Mouse (Mus musculus): ENCODE measurements at regions not wholly inside any gene's neighbourhood (a gene's known extent, or its start where the extent isn't known, plus 50 kb on each side); places are given as distances from the start of the nearest gene placed in this dataset.

DNA sequence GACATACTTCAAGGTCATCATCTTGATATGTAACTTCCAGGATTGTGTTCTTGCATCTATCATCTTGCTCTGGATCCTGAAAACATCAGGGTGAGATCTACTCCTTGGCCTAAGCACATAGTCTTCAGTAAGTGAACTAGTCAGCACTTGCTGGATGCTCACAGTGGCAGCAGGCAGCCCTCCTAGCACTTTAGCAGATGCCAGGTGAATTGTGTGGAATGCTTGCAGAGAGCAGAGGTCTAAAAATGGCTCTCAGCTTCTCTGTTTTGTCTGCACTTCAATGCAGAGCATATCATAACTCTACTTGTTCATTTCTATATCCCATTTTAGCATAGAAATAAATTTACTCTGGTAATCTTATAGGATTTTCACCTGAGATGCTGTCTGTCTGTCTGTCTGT lies 85.8 kb upstream of the Fam84a start:
- ATAC-seq (ENCODE audit: low FRiP score, low TSS enrichment) (no peak), DNase-seq (ENCODE audit: low spot score) (no peak)
- H3K27me3 ChIP-seq (ENCODE audit: control insufficient read depth, insufficient read depth, low read length), result no peaks in the 10 kb centered on the region
- H3K4me3 ChIP-seq (ENCODE audit: low read depth, low read length), result no peak overlapping the region
- TF ChIP-seq CTCF (IDR thresholded peaks at IDR 0.05; ENCODE audit: low read depth), result no peak
- TF ChIP-seq EP300 (optimal IDR thresholded peaks at IDR 0.05), result no peak
- no peaks in the 10 kb centered on the region for H3K9me3 ChIP-seq (ENCODE audit: control insufficient read depth, low read length)
- no peaks in the 10 kb centered on the region for H3K4me1 ChIP-seq (replicated peaks; ENCODE audit: control insufficient read depth, insufficient read depth)
- H3K36me3 ChIP-seq (ENCODE audit: control insufficient read depth, insufficient read depth, low read length), result no peaks in the 10 kb centered on the region
- H3K9ac ChIP-seq (ENCODE audit: low read length), result no peak overlapping the region
- no peak overlapping the region for H3K27ac ChIP-seq (replicated peaks)
- no peak overlapping the region for H3K4me2 ChIP-seq (replicated peaks; ENCODE audit: low read depth)

GRCm38 (mm10) chr12:14235351-14235750 lies 83.5 kb upstream of the Fam84a start:
- no peaks in the 10 kb centered on the region for H3K4me1 ChIP-seq (replicated peaks; ENCODE audit: control insufficient read depth, insufficient read depth)
- ATAC-seq (ENCODE audit: low FRiP score, low TSS enrichment) (no peak), DNase-seq (ENCODE audit: low spot score) (no peak)
- no peak overlapping the region for H3K4me2 ChIP-seq (replicated peaks; ENCODE audit: low read depth)
- H3K4me3 ChIP-seq (ENCODE audit: low read depth, low read length), result no peak overlapping the region
- TF ChIP-seq EP300 (optimal IDR thresholded peaks at IDR 0.05), result no peak
- H3K9ac ChIP-seq (ENCODE audit: low read length), result no peak overlapping the region
- no peak overlapping the region for H3K27ac ChIP-seq (replicated peaks)
- H3K36me3 ChIP-seq (ENCODE audit: control insufficient read depth, insufficient read depth, low read length), result no peaks in the 10 kb centered on the region
- 92% methylated on average over 3 of the region's 3 CpGs for WGBS
- H3K9me3 ChIP-seq (ENCODE audit: control insufficient read depth, low read length), result no peaks in the 10 kb centered on the region
- no peaks in the 10 kb centered on the region for H3K27me3 ChIP-seq (ENCODE audit: control insufficient read depth, insufficient read depth, low read length)

DNA sequence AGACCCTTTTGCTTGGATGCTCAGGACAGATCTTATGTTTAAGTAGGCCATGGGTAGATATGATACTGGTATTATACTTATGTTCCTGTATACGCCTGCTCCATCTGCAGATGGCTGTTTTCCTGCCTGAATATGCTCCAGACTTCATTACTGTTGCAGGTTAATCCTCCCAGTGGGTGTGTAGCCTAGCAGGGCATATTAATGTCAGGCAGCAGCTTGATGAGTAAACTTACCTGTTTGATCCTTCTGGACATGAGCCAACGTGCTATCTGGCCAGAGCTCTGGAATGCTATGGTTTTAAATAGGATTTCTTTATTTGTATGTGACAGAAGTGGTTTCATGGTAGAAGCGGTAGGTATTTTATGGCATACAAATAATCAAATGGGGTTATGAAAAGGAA lies 60.8 kb upstream of the Fam84a start:
- H3K9ac ChIP-seq (ENCODE audit: low read length), result no peak overlapping the region
- TF ChIP-seq CTCF (IDR thresholded peaks at IDR 0.05; ENCODE audit: low read depth) (no peak), EP300 (optimal IDR thresholded peaks at IDR 0.05) (no peak)
- DNase-seq (ENCODE audit: low spot score) (no peak), ATAC-seq (ENCODE audit: low FRiP score, low TSS enrichment) (no peak)
- no peaks in the 10 kb centered on the region for H3K36me3 ChIP-seq (ENCODE audit: control insufficient read depth, insufficient read depth, low read length)
- no peaks in the 10 kb centered on the region for H3K27me3 ChIP-seq (ENCODE audit: control insufficient read depth, insufficient read depth, low read length)
- 35% methylated on average over 3 of the region's 3 CpGs for WGBS
- no peaks in the 10 kb centered on the region for H3K9me3 ChIP-seq (ENCODE audit: control insufficient read depth, low read length)
- no peaks in the 10 kb centered on the region for H3K4me1 ChIP-seq (replicated peaks; ENCODE audit: control insufficient read depth, insufficient read depth)
- H3K4me2 ChIP-seq (replicated peaks; ENCODE audit: low read depth), result no peak overlapping the region
- H3K27ac ChIP-seq (replicated peaks), result no peak overlapping the region
- H3K4me3 ChIP-seq (ENCODE audit: low read depth, low read length), result no peak overlapping the region

DNA sequence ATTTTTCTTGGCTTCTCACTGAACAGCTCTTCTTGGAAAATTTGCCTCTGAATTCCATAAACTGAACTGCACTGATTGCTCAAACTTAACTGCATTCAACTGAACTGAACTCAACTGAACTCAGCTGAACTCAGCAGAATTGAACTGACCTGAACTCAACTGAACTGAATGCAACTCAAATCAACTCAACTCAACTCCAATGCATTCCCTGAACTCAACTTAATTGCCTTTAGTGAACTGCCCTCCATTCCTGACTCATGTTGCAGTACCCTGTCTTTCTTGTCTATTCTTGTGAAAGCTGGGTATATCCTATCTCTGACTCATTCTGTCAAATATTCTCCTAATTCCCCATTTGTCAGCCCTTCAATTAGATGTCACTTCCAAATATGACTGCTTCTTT lies 58.0 kb upstream of the Fam84a start:
- no peak overlapping the region for H3K4me3 ChIP-seq (ENCODE audit: low read depth, low read length)
- no peak for ATAC-seq (ENCODE audit: low FRiP score, low TSS enrichment)
- H3K27me3 ChIP-seq (ENCODE audit: control insufficient read depth, insufficient read depth, low read length), result no peaks in the 10 kb centered on the region
- no peak overlapping the region for H3K9ac ChIP-seq (ENCODE audit: low read length)
- TF ChIP-seq CTCF (IDR thresholded peaks at IDR 0.05; ENCODE audit: low read depth), result no peak
- no peak for TF ChIP-seq EP300 (optimal IDR thresholded peaks at IDR 0.05)
- no peaks in the 10 kb centered on the region for H3K36me3 ChIP-seq (ENCODE audit: control insufficient read depth, insufficient read depth, low read length)
- H3K27ac ChIP-seq (replicated peaks), result no peak overlapping the region
- H3K4me1 ChIP-seq (replicated peaks; ENCODE audit: control insufficient read depth, insufficient read depth), result no peaks in the 10 kb centered on the region
- H3K4me2 ChIP-seq (replicated peaks; ENCODE audit: low read depth), result no peak overlapping the region
- H3K9me3 ChIP-seq (ENCODE audit: control insufficient read depth, low read length), result no peaks in the 10 kb centered on the region
- no peak for DNase-seq (ENCODE audit: low spot score)

DNA sequence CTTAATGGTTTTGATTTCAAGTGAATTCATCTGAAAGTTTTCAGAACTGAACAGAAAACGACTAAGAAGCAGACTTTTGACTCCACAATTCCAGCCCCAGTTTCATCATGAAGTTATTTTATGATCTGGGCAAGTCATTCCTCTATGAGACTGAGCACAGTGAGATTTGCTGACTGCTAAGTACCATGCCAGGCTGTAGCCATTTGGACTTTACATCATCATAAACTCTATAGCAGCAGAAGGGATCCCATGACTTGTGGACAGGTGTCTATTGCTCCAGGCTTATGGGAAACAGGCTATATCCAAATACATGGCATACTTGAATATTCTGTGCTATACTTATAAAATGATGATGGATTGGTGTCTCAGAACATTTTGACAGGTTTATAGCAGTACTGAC lies 55.4 kb upstream of the Fam84a start:
- ATAC-seq (ENCODE audit: low FRiP score, low TSS enrichment), result no peak
- WGBS, result 54% methylated on average over 1 of the region's 1 CpGs
- no peaks in the 10 kb centered on the region for H3K9me3 ChIP-seq (ENCODE audit: control insufficient read depth, low read length)

GRCm38 (mm10) chr12:14204491-14204890 lies 52.6 kb upstream of the Fam84a start:
- Histone ChIP-seq H3K9me3 (ENCODE audit: control insufficient read depth, low read length) (no peaks in the 10 kb centered on the region), H3K36me3 (ENCODE audit: control insufficient read depth, insufficient read depth, low read length) (no peaks in the 10 kb centered on the region), H3K9ac (ENCODE audit: low read length) (no peak overlapping the region), H3K4me3 (ENCODE audit: low read depth, low read length) (no peak overlapping the region), H3K27me3 (ENCODE audit: control insufficient read depth, insufficient read depth, low read length) (no peaks in the 10 kb centered on the region), H3K4me2 (replicated peaks; ENCODE audit: low read depth) (no peak overlapping the region), H3K4me1 (replicated peaks; ENCODE audit: control insufficient read depth, insufficient read depth) (no peaks in the 10 kb centered on the region), H3K27ac (replicated peaks) (no peak overlapping the region)
- WGBS, result 35% methylated on average over 1 of the region's 1 CpGs
- no peak for ATAC-seq (ENCODE audit: low FRiP score, low TSS enrichment)
- TF ChIP-seq CTCF (IDR thresholded peaks at IDR 0.05; ENCODE audit: low read depth) (no peak), EP300 (optimal IDR thresholded peaks at IDR 0.05) (no peak)
- DNase-seq (ENCODE audit: low spot score), result no peak

More for the DNA sequence above, 55.4 kb upstream of the Fam84a start:
- TF ChIP-seq CTCF (IDR thresholded peaks at IDR 0.05; ENCODE audit: low read depth) (no peak), EP300 (optimal IDR thresholded peaks at IDR 0.05) (no peak)
- no peak overlapping the region for H3K4me2 ChIP-seq (replicated peaks; ENCODE audit: low read depth)
- H3K4me1 ChIP-seq (replicated peaks; ENCODE audit: control insufficient read depth, insufficient read depth), result no peaks in the 10 kb centered on the region
- H3K4me3 ChIP-seq (ENCODE audit: low read depth, low read length), result no peak overlapping the region
- no peak overlapping the region for H3K27ac ChIP-seq (replicated peaks)
- no peaks in the 10 kb centered on the region for H3K36me3 ChIP-seq (ENCODE audit: control insufficient read depth, insufficient read depth, low read length)
- DNase-seq (ENCODE audit: low spot score), result no peak
- no peaks in the 10 kb centered on the region for H3K27me3 ChIP-seq (ENCODE audit: control insufficient read depth, insufficient read depth, low read length)
- no peak overlapping the region for H3K9ac ChIP-seq (ENCODE audit: low read length)

Data from stomach, postnatal 0 days (tissue).